Mouse (Mus musculus): ENCODE measurements at regions not wholly inside any gene's neighbourhood (a gene's known extent, or its start where the extent isn't known, plus 50 kb on each side); places are given as distances from the start of the nearest gene placed in this dataset.
"Not testable (repeated sequence)": the region's sequence is repeated elsewhere in the genome, so short reads cannot be mapped to it uniquely, and the experiment has no call there.

- TF ChIP-seq CTCF (conservative IDR thresholded peaks at IDR 0.05) = no peak
- peak in 1 of 2 experiments; percentile 13 for DNase-seq (ENCODE audit: low spot score in 2 of 2)
- Histone ChIP-seq H3K27ac (no peak overlapping the region), H3K4me3 (no peak overlapping the region)
Measured at GRCm38 (mm10) chr14:71588694-71589240, 902.9 kb downstream of the Gm9195 start.

GRCm38 (mm10) chr14:71588006-71588405 is 903.6 kb downstream of the Gm9195 start:
- no peak for DNase-seq (ENCODE audit: low spot score in 2 of 2)
- no peak for TF ChIP-seq CTCF (conservative IDR thresholded peaks at IDR 0.05)
- Histone ChIP-seq H3K27ac (no peak overlapping the region), H3K4me3 (no peak overlapping the region)

- DNase-seq (ENCODE audit: low spot score in 2 of 2) = no peak
- Histone ChIP-seq H3K27ac (no peak overlapping the region), H3K4me3 (no peak overlapping the region)
- TF ChIP-seq CTCF (conservative IDR thresholded peaks at IDR 0.05) = no peak
Measured at GRCm38 (mm10) chr14:71564816-71565215, 926.8 kb downstream of the Gm9195 start.

DNA sequence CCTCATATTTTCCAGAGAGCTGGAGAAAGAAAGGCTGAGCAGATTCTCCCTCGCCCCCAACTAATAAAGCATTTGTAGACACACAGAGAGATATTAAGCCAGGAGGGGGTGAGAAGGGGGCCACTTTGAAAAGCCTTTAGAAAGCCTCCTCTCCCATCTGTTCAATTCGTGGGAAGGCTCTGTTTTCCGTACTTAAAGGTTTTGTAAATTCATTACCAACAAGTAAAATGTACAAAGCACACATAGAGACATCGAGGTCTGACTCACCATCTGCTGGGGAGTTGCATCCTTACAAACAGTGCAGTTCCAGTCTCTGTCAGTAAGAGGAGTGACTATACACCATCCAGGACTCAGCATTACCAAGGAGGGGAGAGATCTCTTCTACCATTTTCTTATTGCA is 929.7 kb downstream of the Gm9195 start:
- peak; percentile 15 to 43 for DNase-seq (ENCODE audit: low spot score in 2 of 2)

GRCm38 (mm10) chr14:71554324-71554723 is 937.3 kb downstream of the Gm9195 start:
- not testable (repeated sequence) for DNase-seq (ENCODE audit: low spot score in 2 of 2); H3K4me3 ChIP-seq; H3K27ac ChIP-seq

More for the DNA sequence above, 929.7 kb downstream of the Gm9195 start:
- no peak overlapping the region for H3K27ac ChIP-seq
- no peak overlapping the region for H3K4me3 ChIP-seq
- TF ChIP-seq CTCF (conservative IDR thresholded peaks at IDR 0.05) = peak; percentile 58

GRCm38 (mm10) chr14:71543580-71543979 is 943.9 kb upstream of the Fam160b2 start:
- no peak for DNase-seq (ENCODE audit: low spot score in 2 of 2)
- no peak for TF ChIP-seq CTCF (conservative IDR thresholded peaks at IDR 0.05)
- H3K27ac ChIP-seq = no peak overlapping the region
- H3K4me3 ChIP-seq = no peak overlapping the region

DNA sequence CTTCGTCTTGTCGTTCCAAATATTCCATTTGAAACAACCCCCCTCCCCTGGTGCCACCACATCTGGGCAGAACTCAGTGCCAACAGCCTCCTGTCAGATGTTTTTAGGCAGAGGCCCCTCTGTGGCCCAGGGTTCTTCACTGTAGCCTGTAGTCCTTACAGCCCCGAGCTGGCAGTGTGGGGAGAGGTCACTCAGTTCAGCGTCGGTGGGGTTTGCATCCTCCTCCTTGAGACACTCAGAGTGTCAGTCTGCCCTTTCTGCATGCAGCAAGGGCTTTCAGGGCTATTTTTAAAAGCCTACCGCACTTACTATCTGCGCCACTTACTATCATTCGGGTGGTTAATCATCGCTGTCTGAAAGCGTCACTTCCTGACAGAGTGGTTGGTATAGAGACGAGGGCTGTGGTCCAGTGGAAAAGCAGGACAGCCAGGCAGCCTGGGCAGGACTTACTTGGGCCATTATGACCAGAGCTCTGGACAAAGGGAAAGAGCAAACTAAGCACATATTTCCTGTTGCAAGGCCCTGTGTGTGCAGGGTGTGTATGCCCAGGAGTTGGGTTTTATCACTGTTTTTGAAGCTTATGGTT is 932.5 kb upstream of the Fam160b2 start:
- no peak for DNase-seq (ENCODE audit: low spot score in 2 of 2)
- no peak for TF ChIP-seq CTCF (conservative IDR thresholded peaks at IDR 0.05)
- Histone ChIP-seq H3K27ac (no peak overlapping the region), H3K4me3 (no peak overlapping the region)

- DNase-seq (ENCODE audit: low spot score in 2 of 2) = no peak
- H3K4me3 ChIP-seq = no peak overlapping the region
- no peak for TF ChIP-seq CTCF (conservative IDR thresholded peaks at IDR 0.05)
- H3K27ac ChIP-seq = no peak overlapping the region
Measured at GRCm38 (mm10) chr14:71531298-71531697, 931.7 kb upstream of the Fam160b2 start.

GRCm38 (mm10) chr14:71530421-71530820 is 930.8 kb upstream of the Fam160b2 start:
- DNase-seq (ENCODE audit: low spot score in 2 of 2) = peak in 1 of 2 experiments; percentile 15
- Histone ChIP-seq H3K4me3 (no peak overlapping the region), H3K27ac (no peak overlapping the region)
- TF ChIP-seq CTCF (conservative IDR thresholded peaks at IDR 0.05) = peak; percentile 75

GRCm38 (mm10) chr14:71518541-71518940 is 918.9 kb upstream of the Fam160b2 start:
- Histone ChIP-seq H3K4me3 (no peak overlapping the region), H3K27ac (no peak overlapping the region)
- no peak for TF ChIP-seq CTCF (conservative IDR thresholded peaks at IDR 0.05)
- no peak for DNase-seq (ENCODE audit: low spot score in 2 of 2)

DNA sequence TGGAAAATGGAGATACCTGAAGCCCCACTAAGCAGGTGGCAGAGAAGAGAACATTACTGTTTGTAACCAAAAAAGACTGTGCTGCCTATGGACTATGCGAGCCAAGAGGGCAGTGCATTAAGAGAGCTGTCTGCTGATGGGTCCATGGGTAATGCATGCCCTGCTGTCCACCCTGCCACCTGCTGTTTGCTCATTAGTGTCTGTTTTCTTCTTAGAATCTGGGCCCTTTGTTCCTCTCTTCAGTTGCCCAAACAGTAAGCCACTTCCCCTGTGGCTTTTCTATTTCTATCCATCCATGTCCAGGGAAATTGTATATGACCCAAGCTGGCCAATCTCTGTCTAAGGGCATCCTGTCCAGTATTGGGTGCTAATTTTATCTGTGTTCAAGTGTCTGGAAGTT is 901.2 kb upstream of the Fam160b2 start:
- Histone ChIP-seq H3K4me3 (no peak overlapping the region), H3K27ac (no peak overlapping the region)
- DNase-seq (ENCODE audit: low spot score in 2 of 2) = no peak
- no peak for TF ChIP-seq CTCF (conservative IDR thresholded peaks at IDR 0.05)

DNA sequence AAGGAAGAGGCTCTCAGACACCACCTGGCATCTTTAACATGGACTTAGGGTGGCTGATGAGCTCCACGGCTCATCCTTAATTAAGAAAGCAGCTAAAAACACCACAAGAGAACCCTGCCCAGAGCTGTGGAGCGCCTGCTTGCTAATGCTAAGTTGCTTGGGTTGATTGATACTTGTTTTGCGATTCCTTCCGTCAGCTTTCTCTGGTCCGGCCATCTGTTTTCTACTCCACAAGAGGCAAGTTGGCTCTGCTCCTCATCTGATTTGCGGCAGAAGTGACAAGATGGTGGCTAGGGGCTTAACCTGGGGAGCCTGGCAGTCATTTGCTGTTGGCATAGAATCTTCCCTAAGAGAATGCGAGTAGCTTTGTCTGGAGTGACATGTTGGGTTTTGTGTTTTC is 891.6 kb upstream of the Fam160b2 start:
- H3K4me3 ChIP-seq = no peak overlapping the region
- DNase-seq (ENCODE audit: low spot score in 2 of 2) = peak in 1 of 2 experiments; percentile 5
- TF ChIP-seq CTCF (conservative IDR thresholded peaks at IDR 0.05) = no peak
- no peak overlapping the region for H3K27ac ChIP-seq

DNA sequence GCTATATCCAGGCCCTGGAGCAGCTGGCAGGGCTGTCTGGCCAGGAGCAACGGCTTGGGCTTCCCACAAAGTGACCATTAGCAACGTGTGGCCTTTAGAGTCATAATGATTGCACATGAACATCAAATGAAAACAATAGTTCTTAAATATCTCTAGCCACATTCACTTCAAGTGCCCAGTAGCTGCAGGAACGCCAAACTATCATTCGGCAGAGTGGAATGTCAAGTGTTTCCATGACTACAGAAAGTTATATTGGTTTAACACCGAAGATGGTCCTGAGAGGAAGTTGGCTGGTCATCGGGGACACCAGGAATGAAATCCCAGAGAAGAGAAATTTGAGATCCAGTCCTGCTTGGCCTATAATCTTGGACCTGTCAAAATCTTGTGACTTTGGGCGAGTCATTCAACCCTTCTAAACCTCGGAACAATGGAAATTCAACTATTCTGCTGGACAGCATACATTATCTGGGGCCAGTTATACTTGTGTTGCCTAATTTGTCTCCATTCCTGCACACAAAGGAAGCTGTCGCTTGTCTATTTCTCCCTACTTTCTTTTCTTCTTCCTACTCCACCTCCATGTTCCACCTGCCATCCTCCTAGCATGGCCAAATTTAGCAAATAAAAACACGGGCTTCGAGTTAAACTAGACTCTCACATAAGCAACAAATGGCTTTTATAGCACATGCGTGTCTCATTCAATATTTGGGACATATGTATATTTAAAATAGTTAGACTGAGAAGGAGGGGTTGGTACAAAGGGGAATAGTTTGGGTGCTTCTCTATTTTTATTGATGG is 886.7 kb upstream of the Fam160b2 start:
- TF ChIP-seq CTCF (conservative IDR thresholded peaks at IDR 0.05) = no peak
- DNase-seq (ENCODE audit: low spot score in 2 of 2) = no peak
- Histone ChIP-seq H3K4me3 (no peak overlapping the region), H3K27ac (no peak overlapping the region)

DNA sequence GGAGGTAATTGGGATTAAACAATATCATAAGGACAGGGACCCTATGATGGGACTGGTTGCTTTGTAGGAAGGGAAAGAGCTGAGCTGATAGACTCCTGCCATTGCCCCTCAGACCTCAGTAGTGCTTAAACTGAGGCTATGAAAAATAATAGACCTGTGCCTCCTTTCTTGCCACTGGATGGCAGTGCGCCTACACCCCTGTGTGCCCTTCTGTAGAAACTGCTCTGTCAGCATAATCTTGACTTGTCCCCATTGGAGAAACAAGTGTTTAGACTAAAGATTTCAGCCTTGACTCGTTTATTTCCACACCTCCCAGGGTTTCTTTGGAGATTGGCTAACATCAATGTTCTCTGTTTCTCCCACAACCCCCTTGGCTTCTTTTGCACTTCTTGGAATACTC is 876.0 kb upstream of the Fam160b2 start:
- H3K27ac ChIP-seq = no peak overlapping the region
- DNase-seq (ENCODE audit: low spot score in 2 of 2) = no peak
- peak; percentile 71 for TF ChIP-seq CTCF (conservative IDR thresholded peaks at IDR 0.05)

More for the DNA sequence above, 876.0 kb upstream of the Fam160b2 start:
- H3K4me3 ChIP-seq = no peak overlapping the region
